Mouse (Mus musculus): ENCODE measurements around the gene Cisd1. TPM values are rescaled to one million over a fixed set of nuclear protein-coding genes. Genes with fewer than 3 reads are reported as not detected.

Cisd1 gene
- total and polyA plus RNA-seq, 2 experiments: 159 to 209 TPM

GRCm38 (mm10) chr10:71343130-71343529 is 1.6 kb downstream of the Cisd1 start:
- WGBS: 24% methylated on average over 3 of the region's 3 CpGs
- Histone ChIP-seq H3K27ac (replicated peaks; ENCODE audit: insufficient read depth, low read depth, low read length) (peak overlapping the region; percentile 97), H3K27me3 (ENCODE audit: control insufficient read depth, insufficient read depth, low read length) (no peaks in the 10 kb centered on the region), H3K9ac (ENCODE audit: low read depth, low read length) (no peak overlapping the region; the same call in 1 of the 2 replicates), H3K4me1 (ENCODE audit: control insufficient read depth, insufficient read depth, low read length) (peaks cover 26% of the 10 kb centered on the region), H3K79me2 (ENCODE audit: control insufficient read depth, insufficient read depth, low read length) (peaks cover 16% of the 10 kb centered on the region; the same call in 1 of the 2 replicates), H3K36me3 (ENCODE audit: control insufficient read depth, insufficient read depth, low read length) (no peaks in the 10 kb centered on the region; the same call in 1 of the 2 replicates), H3K4me3 (ENCODE audit: insufficient read depth, low read depth, low read length) (peak overlapping the region; percentile 92; the same call in 1 of the 2 replicates)
- TF ChIP-seq CTCF (IDR thresholded peaks at IDR 0.05; ENCODE audit: low read depth, low read length): no peak
- no peak for TF ChIP-seq POLR2A (IDR thresholded peaks at IDR 0.05; ENCODE audit: extremely low read depth, insufficient read depth, low read length)
- peak; percentile 97 for DNase-seq (ENCODE audit: extremely low read depth, low read depth, low spot score)

- WGBS: 27% methylated on average over 7 of the region's 7 CpGs
- TF ChIP-seq CTCF (IDR thresholded peaks at IDR 0.05; ENCODE audit: low read depth, low read length): peak; percentile 53; the same call in 1 of the 2 replicates
- TF ChIP-seq POLR2A (IDR thresholded peaks at IDR 0.05; ENCODE audit: extremely low read depth, insufficient read depth, low read length): 0 out of 2 replicates have a peak, but pooled peaks have one; percentile 8
- Histone ChIP-seq H3K4me1 (ENCODE audit: control insufficient read depth, insufficient read depth, low read length) (peaks cover 29% of the 10 kb centered on the region), H3K4me3 (ENCODE audit: insufficient read depth, low read depth, low read length) (peak overlapping the region; percentile 15), H3K79me2 (ENCODE audit: control insufficient read depth, insufficient read depth, low read length) (peaks cover 13% of the 10 kb centered on the region; the same call in 1 of the 2 replicates), H3K27ac (replicated peaks; ENCODE audit: insufficient read depth, low read depth, low read length) (peak overlapping the region; percentile 70), H3K36me3 (ENCODE audit: control insufficient read depth, insufficient read depth, low read length) (no peaks in the 10 kb centered on the region; the same call in 1 of the 2 replicates), H3K9ac (ENCODE audit: low read depth, low read length) (peak overlapping the region; percentile 60), H3K27me3 (ENCODE audit: control insufficient read depth, insufficient read depth, low read length) (no peaks in the 10 kb centered on the region)
- peak; percentile 89 for DNase-seq (ENCODE audit: extremely low read depth, low read depth, low spot score)
Measured at GRCm38 (mm10) chr10:71342030-71342805, 2.5 kb downstream of the Cisd1 start.

DNA sequence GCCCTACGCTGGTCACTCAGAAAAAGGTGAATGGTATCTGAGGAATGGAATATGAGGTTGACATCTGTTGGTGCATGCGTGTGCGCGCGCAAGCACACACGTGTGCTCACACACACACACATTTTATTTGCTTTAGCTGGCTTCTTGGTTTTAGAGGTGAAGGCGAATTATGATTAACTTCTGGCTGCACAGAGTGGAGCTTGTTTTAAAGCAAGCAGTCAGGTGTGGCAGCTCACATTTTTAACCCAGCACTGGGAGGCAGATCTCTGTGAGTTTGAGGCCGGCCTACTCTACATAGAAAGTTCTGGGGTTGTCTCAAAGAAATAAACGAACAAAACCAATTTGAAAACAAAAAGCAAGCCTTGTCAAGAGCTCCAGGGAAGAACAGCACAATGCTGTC is 3.5 kb downstream of the Cisd1 start:
- H3K4me1 ChIP-seq (ENCODE audit: control insufficient read depth, insufficient read depth, low read length): peaks cover 26% of the 10 kb centered on the region
- WGBS: 69% methylated on average over 9 of the region's 9 CpGs

DNA sequence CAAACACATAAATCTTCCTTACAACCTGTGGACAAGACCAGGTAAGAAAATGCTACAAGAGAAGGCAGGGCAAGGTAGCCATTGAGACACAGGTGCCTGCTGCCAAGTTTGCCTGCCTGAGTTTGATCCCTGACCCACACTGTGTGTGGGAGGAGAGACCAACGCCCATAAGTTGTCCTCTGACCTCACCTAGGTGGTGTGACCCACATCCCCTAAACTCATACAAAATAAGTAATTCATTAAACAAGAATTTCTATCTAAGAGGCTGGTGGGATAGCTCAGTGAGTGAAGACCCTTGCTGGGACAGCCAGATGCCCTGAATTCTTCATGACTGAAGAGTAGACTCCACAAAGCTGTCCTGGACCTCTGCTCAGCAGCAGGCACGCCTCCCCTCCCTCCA is 4.6 kb downstream of the Cisd1 start:
- Histone ChIP-seq H3K27ac (replicated peaks; ENCODE audit: insufficient read depth, low read depth, low read length) (peak overlapping the region; percentile 99), H3K36me3 (ENCODE audit: control insufficient read depth, insufficient read depth, low read length) (peaks cover 8% of the 10 kb centered on the region), H3K4me3 (ENCODE audit: insufficient read depth, low read depth, low read length) (peak overlapping the region; percentile 1; the same call in 1 of the 2 replicates), H3K79me2 (ENCODE audit: control insufficient read depth, insufficient read depth, low read length) (peaks cover 25% of the 10 kb centered on the region; the same call in 1 of the 2 replicates), H3K9ac (ENCODE audit: low read depth, low read length) (peak overlapping the region; percentile 52), H3K4me1 (ENCODE audit: control insufficient read depth, insufficient read depth, low read length) (peaks cover 24% of the 10 kb centered on the region), H3K27me3 (ENCODE audit: control insufficient read depth, insufficient read depth, low read length) (no peaks in the 10 kb centered on the region)
- TF ChIP-seq POLR2A (IDR thresholded peaks at IDR 0.05; ENCODE audit: extremely low read depth, insufficient read depth, low read length) (no peak), CTCF (IDR thresholded peaks at IDR 0.05; ENCODE audit: low read depth, low read length) (no peak)
- peak; percentile 92 for DNase-seq (ENCODE audit: extremely low read depth, low read depth, low spot score)
- 27% methylated on average over 2 of the region's 2 CpGs for WGBS

More for the DNA sequence above, 3.5 kb downstream of the Cisd1 start:
- TF ChIP-seq POLR2A (IDR thresholded peaks at IDR 0.05; ENCODE audit: extremely low read depth, insufficient read depth, low read length) (no peak), CTCF (IDR thresholded peaks at IDR 0.05; ENCODE audit: low read depth, low read length) (no peak)
- Histone ChIP-seq H3K27me3 (ENCODE audit: control insufficient read depth, insufficient read depth, low read length) (no peaks in the 10 kb centered on the region), H3K27ac (replicated peaks; ENCODE audit: insufficient read depth, low read depth, low read length) (peak overlapping the region; percentile 70), H3K36me3 (ENCODE audit: control insufficient read depth, insufficient read depth, low read length) (no peaks in the 10 kb centered on the region; the same call in 1 of the 2 replicates), H3K79me2 (ENCODE audit: control insufficient read depth, insufficient read depth, low read length) (peaks cover 16% of the 10 kb centered on the region; the same call in 1 of the 2 replicates), H3K9ac (ENCODE audit: low read depth, low read length) (peak overlapping the region; percentile 67), H3K4me3 (ENCODE audit: insufficient read depth, low read depth, low read length) (no peak overlapping the region)
- peak; percentile 51 for DNase-seq (ENCODE audit: extremely low read depth, low read depth, low spot score)

DNA sequence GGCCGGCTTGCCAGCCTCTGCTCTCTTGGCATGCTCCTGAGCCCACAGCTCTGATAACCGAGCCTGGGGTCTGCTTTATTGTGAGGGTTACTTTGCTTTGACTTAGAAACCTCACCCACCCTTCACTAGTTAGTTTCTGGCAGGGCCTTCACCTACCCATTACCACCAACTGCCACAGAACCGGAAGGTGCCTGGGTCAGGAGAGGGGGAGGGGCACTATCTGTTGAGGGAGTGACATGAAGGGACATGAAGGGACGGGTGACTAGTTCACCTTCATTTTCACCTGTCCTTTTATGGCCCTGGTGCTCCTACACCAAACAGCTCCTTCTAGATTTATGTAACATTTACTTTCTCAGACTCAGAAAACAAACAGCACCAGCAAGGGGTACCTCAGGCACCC is 5.3 kb downstream of the Cisd1 start:
- TF ChIP-seq POLR2A (IDR thresholded peaks at IDR 0.05; ENCODE audit: extremely low read depth, insufficient read depth, low read length) (no peak), CTCF (IDR thresholded peaks at IDR 0.05; ENCODE audit: low read depth, low read length) (no peak)
- Histone ChIP-seq H3K79me2 (ENCODE audit: control insufficient read depth, insufficient read depth, low read length) (peaks cover 28% of the 10 kb centered on the region; the same call in 1 of the 2 replicates), H3K4me1 (ENCODE audit: control insufficient read depth, insufficient read depth, low read length) (peaks cover 24% of the 10 kb centered on the region), H3K9ac (ENCODE audit: low read depth, low read length) (peak overlapping the region; percentile 75), H3K36me3 (ENCODE audit: control insufficient read depth, insufficient read depth, low read length) (peaks cover 13% of the 10 kb centered on the region), H3K4me3 (ENCODE audit: insufficient read depth, low read depth, low read length) (peak overlapping the region; percentile 39; the same call in 1 of the 2 replicates), H3K27me3 (ENCODE audit: control insufficient read depth, insufficient read depth, low read length) (no peaks in the 10 kb centered on the region), H3K27ac (replicated peaks; ENCODE audit: insufficient read depth, low read depth, low read length) (peak overlapping the region; percentile 99)
- peak; percentile 70 for DNase-seq (ENCODE audit: extremely low read depth, low read depth, low spot score)
- WGBS: 12% methylated on average over 4 of the region's 4 CpGs
